Mouse (Mus musculus) gastrocnemius, adult 8-10 months (tissue): Measurements from ENCODE around the gene Vmn1r168. TPM values are rescaled to one million over a fixed set of nuclear protein-coding genes. Genes with fewer than 3 reads are reported as not detected.
"Not testable (repeated sequence)": the region's sequence is repeated elsewhere in the genome, so short reads cannot be mapped to it uniquely, and the experiment has no call there.

Experiments
- DNase-seq, 2 experiments: peaks; one replicate each; pipeline ENCODE4 v3.0.0; 2022; ENCODE audit warnings: low spot score in 2 of 2
- total RNA-seq, 4 experiments: library from RNA; stranded (reverse); gene quantifications; 2 replicates each; pipeline ENCODE4 v1.2.4; 2022

Gene Vmn1r168
- not detected for total RNA-seq

GRCm38 (mm10) chr7:23539432-23539831 lies at the start of gene Vmn1r168:
Vmn1r168 (plus strand) TSS chr7:23539732.
- DNase-seq = not testable (repeated sequence)

- DNase-seq = not testable (repeated sequence)
Measured at GRCm38 (mm10) chr7:23507106-23507505, 32.4 kb upstream of the Vmn1r168 start, which contains the start of gene Vmn1r167. Vmn1r167 (minus strand) TSS chr7:23507206.

- DNase-seq = not testable (repeated sequence)
Measured at GRCm38 (mm10) chr7:23575226-23575625, 35.7 kb downstream of the Vmn1r168 start, which contains the start of gene Vmn1r169. Vmn1r169 (plus strand) TSS chr7:23575526.

Other genes starting within 250 kb of the Vmn1r168 start
- gene Nlrp4e, start 238.5 kb upstream of the Vmn1r168 start, total RNA-seq = not detected
- gene Nlrp5, start 153.8 kb upstream of the Vmn1r168 start, total RNA-seq = under 1 TPM in 1 of 4 experiments, not detected in 3; 0.07 TPM
- gene Vmn1r167, start 32.5 kb upstream of the Vmn1r168 start, total RNA-seq = not detected
- gene Vmn1r169, start 35.8 kb downstream of the Vmn1r168 start, total RNA-seq = not detected
- gene Vmn1r170, start 66.4 kb downstream of the Vmn1r168 start, total RNA-seq = not detected
- gene Vmn1r171, start 91.0 kb downstream of the Vmn1r168 start, total RNA-seq = not detected
- not detected for gene Vmn1r172, start 118.6 kb downstream of the Vmn1r168 start, total RNA-seq
- gene Vmn1r173, start 161.0 kb downstream of the Vmn1r168 start, total RNA-seq = not detected
- not detected for gene Vmn1r174, start 212.5 kb downstream of the Vmn1r168 start, total RNA-seq